Mouse (Mus musculus) layer of hippocampus, adult 2 months (tissue): ENCODE measurements around the gene Nfib. TPM values are rescaled to one million over a fixed set of nuclear protein-coding genes. Genes with fewer than 3 reads are reported as not detected.

ENCODE experiments used
- DNase-seq, 2 experiments: peaks; one replicate each; pipeline ENCODE4 v3.0.0; 2022; ENCODE audit warnings: low spot score in 2 of 2
- H3K27ac ChIP-seq: fragments of 200-600 bp; 2 replicates; pipeline ENCODE4 v1.8.1; 2022
- H3K4me3 ChIP-seq: fragments of 200-600 bp; 2 replicates; pipeline ENCODE4 v1.8.1; 2022; ENCODE audit warnings: mild to moderate bottlenecking
- CTCF ChIP-seq: fragments of 200-600 bp; conservative IDR thresholded peaks from 2 replicates; pipeline ENCODE4 v1.8.1; 2022; ENCODE audit warnings: antibody characterized with exemption, mild to moderate bottlenecking, moderate library complexity
- total RNA-seq, 2 experiments: library from RNA; stranded (reverse); gene quantifications; 2 replicates each; pipeline ENCODE4 v1.2.3; 2021

The Nfib gene
- total RNA-seq, 2 experiments from 2014 or later: 174 to 186 TPM

GRCm38 (mm10) chr4:82497671-82498631 lies 207.6 kb downstream of the Nfib start:
- peak overlapping the region; percentile 55 for H3K4me3 ChIP-seq
- no peak for DNase-seq
- H3K27ac ChIP-seq: peak overlapping the region; percentile 98
- TF ChIP-seq CTCF: no peak

- Histone ChIP-seq H3K27ac (peak overlapping the region; percentile 98), H3K4me3 (peak overlapping the region; percentile 55)
- TF ChIP-seq CTCF: no peak
- DNase-seq: no peak
These were observed 208.4 kb downstream of the Nfib start for GRCm38 (mm10) chr4:82497141-82497566.

- no peak for DNase-seq
- no peak for TF ChIP-seq CTCF
- Histone ChIP-seq H3K27ac (peak overlapping the region; percentile 98), H3K4me3 (peak overlapping the region; percentile 55)
These were observed 209.2 kb downstream of the Nfib start for GRCm38 (mm10) chr4:82496383-82496782.

- Histone ChIP-seq H3K4me3 (peak overlapping the region; percentile 55), H3K27ac (peak overlapping the region; percentile 98)
- no peak for DNase-seq
- TF ChIP-seq CTCF: no peak
These were observed 209.9 kb downstream of the Nfib start for GRCm38 (mm10) chr4:82495605-82496004.

GRCm38 (mm10) chr4:82494829-82495228 lies 210.7 kb downstream of the Nfib start:
- TF ChIP-seq CTCF: no peak
- DNase-seq: peak; percentile 80 to 92
- Histone ChIP-seq H3K4me3 (peak overlapping the region; percentile 55), H3K27ac (peak overlapping the region; percentile 98)

- H3K4me3 ChIP-seq: peak overlapping the region; percentile 55; the same call in 1 of the 2 replicates
- DNase-seq: no peak
- H3K27ac ChIP-seq: peak overlapping the region; percentile 98
- no peak for TF ChIP-seq CTCF
These were observed 211.1 kb downstream of the Nfib start for GRCm38 (mm10) chr4:82494424-82494823.

GRCm38 (mm10) chr4:82493865-82494264 lies 211.7 kb downstream of the Nfib start:
- no peak for TF ChIP-seq CTCF
- Histone ChIP-seq H3K4me3 (peak overlapping the region; percentile 13; the same call in 1 of the 2 replicates), H3K27ac (peak overlapping the region; percentile 98)
- no peak for DNase-seq

- DNase-seq: no peak
- H3K4me3 ChIP-seq: peak overlapping the region; percentile 13
These were observed 212.2 kb downstream of the Nfib start for GRCm38 (mm10) chr4:82493363-82493762.

GRCm38 (mm10) chr4:82492737-82493136 lies 212.8 kb downstream of the Nfib start:
- Histone ChIP-seq H3K4me3 (no peak overlapping the region), H3K27ac (peak overlapping the region; percentile 68)
- DNase-seq: no peak
- TF ChIP-seq CTCF: no peak

More at GRCm38 (mm10) chr4:82493363-82493762, 212.2 kb downstream of the Nfib start:
- peak overlapping the region; percentile 68 for H3K27ac ChIP-seq
- no peak for TF ChIP-seq CTCF

- no peak for TF ChIP-seq CTCF
- H3K27ac ChIP-seq: peak overlapping the region; percentile 36; the same call in 1 of the 2 replicates
- H3K4me3 ChIP-seq: no peak overlapping the region
These were observed 215.6 kb downstream of the Nfib start for GRCm38 (mm10) chr4:82489939-82490338.

GRCm38 (mm10) chr4:82485910-82486309 lies 219.6 kb downstream of the Nfib start:
- no peak for DNase-seq
- peak overlapping the region; percentile 57; the same call in 1 of the 2 replicates for H3K27ac ChIP-seq
- TF ChIP-seq CTCF: no peak
- no peak overlapping the region for H3K4me3 ChIP-seq

More at GRCm38 (mm10) chr4:82489939-82490338, 215.6 kb downstream of the Nfib start:
- no peak for DNase-seq

- H3K4me3 ChIP-seq: peak overlapping the region; percentile 35; the same call in 1 of the 2 replicates
- TF ChIP-seq CTCF: no peak
- H3K27ac ChIP-seq: peak overlapping the region; percentile 57
- no peak for DNase-seq
These were observed 221.7 kb downstream of the Nfib start for GRCm38 (mm10) chr4:82483871-82484270.

GRCm38 (mm10) chr4:82483298-82483697 lies 222.3 kb downstream of the Nfib start:
- TF ChIP-seq CTCF: no peak
- Histone ChIP-seq H3K4me3 (peak overlapping the region; percentile 35), H3K27ac (peak overlapping the region; percentile 57)
- no peak for DNase-seq

- H3K4me3 ChIP-seq: no peak overlapping the region
- peak overlapping the region; percentile 25; the same call in 1 of the 2 replicates for H3K27ac ChIP-seq
- peak; percentile 38 for TF ChIP-seq CTCF
- no peak for DNase-seq
These were observed 224.9 kb downstream of the Nfib start for GRCm38 (mm10) chr4:82480635-82481034.
